Mouse (Mus musculus) urinary bladder, postnatal 4 days (tissue): ENCODE measurements around the gene Syne2.

Experiments used
- DNase-seq, 2 experiments: peaks; one replicate each; pipeline ENCODE4 v3.0.0; 2021 to 2022; ENCODE audit warnings: low spot score in 2 of 2

Syne2 gene

DNA sequence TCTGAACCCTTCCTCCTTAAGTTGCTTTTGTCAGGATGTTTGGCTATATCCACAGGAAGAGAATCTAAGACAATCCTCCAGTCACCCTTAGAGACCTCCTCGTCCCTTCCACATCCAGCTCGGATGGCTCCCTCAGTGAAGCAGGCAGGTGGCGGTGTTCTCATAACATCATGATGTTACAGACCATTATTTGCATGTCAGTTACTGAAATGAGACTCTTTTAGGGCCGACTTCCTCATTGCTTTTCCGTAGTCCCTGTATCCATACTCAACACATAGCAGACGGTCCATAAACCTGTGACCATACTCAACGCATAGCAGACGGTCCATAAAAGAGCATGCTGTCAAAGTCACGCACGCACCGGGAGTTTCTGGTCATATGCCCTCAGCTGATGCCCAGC, 106.9 kb downstream of the Syne2 start:
- DNase-seq: no peak

DNA sequence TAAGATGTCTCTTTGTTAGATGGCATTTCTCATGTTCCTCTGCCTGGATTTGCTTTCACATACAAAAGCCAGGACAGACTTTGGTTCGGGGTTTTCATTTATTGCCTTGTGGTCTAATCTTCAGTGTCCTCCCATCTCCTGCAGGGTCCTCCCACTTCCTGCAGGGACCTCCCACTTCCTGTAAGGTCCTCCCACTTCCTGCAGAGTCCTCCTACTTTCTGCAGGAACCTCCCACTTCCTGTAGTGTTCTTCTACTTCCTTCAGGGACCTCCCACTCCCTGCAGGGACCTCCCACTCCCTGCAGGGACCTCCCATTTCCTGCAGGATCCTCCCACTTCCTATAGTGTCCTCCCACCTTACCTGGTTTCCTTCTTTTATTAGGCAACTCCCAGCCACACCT, 109.7 kb downstream of the Syne2 start:
- DNase-seq: no peak

DNA sequence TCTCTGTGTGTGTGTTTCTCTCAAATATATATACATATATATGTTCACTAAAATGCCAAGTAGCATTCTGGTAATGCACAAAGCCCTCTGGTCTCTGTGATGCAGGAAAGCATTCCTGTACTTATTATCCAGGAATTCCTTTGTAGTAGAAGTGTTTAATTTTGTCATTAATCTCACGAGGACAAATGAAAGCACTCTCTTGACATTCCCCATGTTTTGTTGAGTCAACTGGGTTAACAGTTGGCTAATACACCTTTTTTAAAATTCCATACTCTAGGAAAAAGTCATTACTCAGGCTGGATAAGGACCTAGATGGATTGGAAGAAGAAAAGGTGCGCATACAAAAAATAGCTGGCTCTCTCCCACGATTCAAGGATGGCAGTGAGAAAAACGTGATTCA, 115.6 kb downstream of the Syne2 start:
- no peak for DNase-seq

DNA sequence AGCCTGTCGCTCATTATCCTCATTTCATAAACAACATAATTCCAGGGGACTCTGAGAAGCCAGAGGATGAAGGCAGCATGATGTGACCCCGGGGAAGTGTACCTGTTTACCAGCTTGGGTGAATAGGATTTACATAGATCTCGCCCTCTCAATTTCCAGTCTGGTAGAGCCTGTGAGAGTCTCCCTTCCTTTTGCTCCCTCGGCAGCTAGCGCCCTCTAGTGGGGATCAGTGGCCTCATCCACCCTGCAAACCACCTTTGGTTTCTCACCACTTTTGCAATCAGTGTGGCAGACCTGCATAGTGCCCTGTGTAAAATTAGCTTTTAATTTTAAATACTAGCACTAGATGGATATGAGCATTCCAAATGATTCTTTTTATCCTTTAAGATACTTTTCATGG, 133.4 kb downstream of the Syne2 start:
- no peak for DNase-seq

DNA sequence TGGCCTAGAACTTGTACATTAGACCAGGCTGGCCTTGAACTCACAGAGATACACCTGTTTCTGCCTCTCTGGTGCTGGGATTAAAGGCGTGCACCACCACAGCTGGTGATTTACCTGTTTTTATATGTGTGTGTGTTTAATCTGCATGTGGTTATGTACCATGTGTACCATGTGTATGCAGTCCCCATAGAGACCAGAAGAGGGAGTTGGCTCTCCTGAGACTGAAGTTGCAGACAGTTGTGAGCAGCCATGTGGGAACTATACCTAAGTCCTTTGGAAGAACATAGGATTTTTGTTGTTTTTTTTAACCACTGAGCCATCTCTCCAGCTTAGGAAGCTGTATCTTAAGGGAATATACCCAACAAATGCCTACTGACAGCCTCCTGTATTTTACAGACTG, 134.1 kb downstream of the Syne2 start:
- no peak for DNase-seq

DNA sequence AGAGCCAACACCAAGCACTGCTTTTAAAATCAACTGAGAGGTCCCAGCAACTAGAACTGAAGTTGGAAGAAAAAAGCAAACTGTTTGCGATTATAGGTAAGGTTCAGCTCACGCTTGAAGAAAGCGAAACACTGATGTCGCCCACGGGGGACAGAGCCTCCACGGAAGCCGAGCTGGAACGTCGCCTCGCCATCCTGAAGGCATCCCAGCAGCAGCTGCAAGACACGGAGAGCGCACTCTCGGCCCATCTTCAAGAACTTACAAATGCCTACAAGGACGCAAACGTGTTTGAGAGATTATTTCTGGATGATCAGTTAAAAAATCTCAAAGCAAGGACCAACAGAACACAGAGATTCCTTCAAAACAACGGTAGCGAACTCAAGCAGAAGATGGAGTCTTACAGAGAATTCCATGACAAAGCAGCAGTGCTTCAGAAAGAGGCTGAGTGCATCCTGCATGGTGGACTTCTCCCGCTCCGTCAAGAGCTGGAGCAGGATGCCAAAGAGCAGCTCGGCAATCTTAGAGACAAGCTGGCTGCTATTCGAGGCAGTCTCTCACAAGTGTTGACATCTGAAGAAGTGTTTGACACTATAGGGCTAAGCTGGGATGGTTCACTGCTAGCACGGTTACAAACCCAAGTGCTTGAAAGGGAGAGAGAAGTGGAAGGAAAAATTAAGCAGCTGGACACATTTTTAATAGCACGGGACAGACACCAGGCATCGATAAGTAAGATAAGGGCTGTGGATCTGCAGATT, 148.7 kb downstream of the Syne2 start:
- peak in 1 of 2 experiments; percentile 57 for DNase-seq

DNA sequence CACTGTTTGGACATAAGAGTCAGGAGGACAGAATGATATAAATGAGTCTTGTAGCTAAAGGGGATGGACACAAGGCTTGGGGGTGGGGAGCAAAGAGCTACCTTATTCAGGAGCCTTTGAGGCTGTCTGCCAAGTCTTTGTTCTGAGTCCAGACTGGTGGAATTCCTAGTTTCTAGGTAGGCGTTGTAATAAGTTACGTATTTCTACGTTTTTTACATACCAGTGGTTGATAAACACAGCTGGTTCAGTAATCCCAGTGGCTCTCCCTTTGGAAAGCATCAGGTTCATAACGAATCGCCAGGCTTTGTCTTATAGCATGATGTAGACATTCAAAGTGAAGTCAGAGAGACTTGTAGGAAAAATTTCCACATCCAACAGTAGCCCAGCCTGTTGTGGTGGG, 161.1 kb downstream of the Syne2 start:
- DNase-seq: no peak

DNA sequence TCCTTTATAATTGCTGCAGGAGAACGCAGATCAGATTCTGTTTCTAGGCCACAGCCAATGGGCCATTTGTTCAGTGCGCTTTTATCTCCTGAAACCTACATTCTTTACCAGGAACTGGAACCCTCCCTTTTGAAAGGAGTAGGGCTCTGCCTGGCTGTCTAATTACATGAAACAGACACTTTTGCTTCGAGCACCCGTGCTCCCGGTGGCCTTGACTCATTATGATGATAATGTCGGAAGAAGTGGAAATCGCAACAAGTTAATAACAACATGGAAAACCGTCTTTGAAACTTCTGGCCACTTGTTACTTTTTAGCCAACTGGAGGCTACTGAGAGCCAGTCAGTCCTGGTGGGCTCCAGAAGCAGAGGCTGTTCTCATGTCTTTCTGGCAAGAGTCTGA, 165.4 kb downstream of the Syne2 start:
- no peak for DNase-seq

DNA sequence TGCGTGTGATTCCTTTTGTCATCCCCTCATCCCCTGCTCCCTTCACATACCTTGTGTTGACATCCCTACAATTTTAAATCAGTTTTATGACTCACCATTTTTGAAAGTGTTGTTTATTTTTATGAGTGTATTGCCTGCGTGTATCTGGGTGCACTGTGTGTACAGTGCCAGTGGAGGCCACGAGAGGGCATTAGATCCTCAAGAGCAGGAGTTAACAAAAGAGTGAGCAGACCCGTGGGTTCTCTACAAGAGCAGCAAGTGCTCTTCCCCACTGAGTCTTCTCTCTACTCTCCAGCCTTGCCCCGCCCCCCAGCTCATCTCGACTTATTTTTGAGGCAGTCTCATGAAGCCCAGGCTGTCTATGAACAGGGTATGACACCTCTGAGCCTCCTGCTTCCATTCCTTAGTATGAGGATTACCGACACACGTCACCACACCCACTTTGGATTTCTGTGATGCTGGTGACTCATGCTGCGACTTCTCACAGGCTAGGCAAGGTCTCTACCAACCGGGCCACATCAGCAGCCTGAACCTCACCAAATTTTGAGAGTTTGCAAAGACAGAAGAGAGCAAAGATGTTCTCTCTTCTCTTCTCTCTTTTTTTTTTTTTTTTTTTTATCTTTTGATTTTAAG, 174.4 kb downstream of the Syne2 start:
- no peak for DNase-seq

DNA sequence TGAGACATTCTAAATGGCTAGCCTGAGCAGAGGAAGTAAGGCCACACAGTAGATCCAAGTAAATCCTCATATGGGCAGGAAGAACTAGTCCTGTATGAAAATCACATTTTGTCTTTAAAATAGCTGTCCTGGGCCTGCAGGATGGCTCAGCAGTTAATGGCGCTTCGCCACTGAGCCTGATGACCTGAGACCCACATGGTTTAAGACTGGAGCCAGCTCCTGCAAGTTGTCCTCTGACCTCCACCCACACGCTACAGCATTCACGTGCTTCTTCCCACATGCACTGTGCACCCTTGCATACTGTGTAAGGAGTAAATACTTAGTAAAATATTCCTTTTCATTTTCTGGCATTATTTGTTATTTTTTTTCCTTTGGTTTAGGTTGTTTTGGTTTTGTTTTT, 175.0 kb downstream of the Syne2 start:
- DNase-seq: no peak

DNA sequence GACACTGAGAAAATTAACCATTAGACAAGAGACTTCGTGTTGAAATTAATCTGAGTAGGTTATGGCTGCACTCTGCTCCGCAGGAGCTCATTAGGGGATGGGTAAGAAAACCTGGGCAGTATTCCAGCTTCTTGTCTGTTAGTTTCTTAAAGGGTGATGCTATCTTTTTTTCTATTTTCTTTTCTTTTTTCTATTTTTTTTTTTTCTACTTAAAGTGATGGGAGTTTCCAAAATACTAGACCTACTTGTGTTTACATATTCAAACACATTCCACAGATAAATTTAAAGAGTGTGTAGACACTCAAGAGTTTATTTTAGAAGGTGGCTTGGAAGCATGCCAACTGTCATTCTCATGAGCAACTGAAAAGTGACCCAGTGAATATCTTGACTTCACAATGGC, 177.2 kb downstream of the Syne2 start:
- no peak for DNase-seq

DNA sequence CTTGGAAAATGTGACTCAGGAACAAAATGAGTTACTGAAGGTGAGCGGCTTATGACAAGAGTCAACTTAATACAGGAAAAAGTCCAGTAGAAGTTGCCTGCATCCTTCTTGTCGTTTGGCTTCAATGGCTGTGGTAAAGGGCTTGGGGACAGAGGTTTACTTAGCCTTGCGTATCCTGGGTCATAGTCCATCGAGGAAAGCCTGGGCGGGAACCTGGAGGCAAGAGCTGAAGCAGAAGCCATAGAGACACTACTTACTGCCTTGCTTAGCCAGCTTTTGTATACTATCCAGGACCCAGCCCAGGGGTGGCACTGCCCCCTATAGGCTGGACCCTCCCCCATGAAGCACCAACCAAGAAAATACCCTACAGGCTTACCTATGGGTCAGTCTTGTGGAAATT, 179.6 kb downstream of the Syne2 start:
- DNase-seq: no peak

DNA sequence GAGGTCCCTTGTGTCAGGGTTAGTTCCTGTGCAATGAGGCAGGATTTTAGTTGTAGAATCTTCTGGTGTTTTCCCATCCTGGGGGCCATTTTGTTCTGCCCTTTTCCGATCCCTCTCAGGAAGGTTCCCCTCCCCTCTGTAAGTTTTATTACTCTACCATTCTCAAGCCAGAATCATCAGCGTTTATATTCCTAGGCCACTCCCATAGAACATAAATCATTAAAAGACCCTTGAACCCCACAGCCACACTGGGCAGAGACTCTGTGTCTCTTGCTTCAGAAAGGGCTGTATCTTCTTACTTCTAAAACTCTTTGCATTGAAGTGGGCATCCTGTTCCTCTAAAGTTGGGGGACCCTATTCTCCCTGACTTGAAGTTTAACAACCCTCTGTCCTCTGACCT, 180.5 kb downstream of the Syne2 start:
- no peak for DNase-seq

DNA sequence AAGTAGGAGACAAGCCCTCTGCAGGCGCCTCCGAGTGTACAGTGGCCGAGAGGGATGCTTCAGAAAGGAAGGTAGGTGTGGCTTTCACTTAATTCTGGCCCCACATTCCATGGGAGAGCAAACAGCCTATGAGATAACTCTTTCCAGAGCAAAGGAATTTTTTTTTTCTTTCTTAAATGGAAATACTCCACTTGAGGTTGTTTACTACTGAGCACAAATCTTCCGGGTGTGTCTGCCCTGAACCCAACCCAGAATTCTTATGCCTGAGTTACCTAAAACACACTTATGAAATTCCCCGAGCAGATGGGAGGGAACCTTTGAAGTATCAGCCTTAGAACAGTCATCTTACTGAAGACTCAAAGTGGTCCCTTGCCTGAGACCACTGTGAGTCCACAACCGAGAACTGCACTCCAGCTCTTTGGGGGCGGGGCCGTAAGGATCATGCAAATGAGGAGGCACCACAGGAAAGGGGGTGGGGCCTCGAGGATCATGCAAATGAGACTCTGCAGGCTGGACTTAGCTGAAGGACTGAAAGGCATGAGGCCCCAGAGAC, 186.8 kb downstream of the Syne2 start:
- peak; percentile 40 to 67 for DNase-seq

DNA sequence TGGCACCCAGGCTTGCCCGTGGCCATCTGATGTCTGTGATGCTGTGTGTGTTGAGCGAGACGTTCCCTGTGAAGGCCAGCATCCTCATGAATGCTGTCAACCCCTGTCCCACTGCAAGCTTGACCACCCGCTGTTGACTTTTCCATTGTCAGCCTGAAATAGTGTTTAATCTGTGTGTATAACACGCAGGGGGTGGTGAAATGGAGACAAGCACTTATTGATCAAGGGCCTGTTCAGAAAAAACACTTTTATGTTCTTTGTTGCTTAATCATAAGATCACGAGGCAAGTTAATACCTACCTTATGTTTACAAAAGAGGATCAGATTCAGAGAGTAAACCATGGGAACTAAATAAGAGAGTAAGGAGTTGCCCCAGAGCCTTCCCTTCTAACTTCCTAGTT, 191.1 kb downstream of the Syne2 start:
- no peak for DNase-seq

DNA sequence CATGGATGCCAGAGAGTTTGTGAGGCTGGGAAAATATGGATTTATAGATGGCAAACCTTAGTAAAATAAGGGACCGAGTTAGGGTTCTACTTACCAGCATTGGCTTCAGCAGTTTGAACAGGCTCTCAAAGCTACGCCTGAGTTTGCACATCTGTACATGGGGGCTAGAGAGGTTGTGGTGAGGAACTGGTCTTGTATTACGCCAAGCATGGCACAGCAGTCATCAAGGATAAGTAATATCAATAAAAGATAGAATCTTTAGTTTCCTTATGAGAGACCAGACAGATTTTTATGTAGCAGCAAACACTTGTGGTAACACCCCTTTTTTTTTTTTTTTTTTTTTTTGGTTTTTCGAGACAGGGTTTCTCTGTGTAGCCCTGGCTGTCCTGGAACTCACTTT, 194.9 kb downstream of the Syne2 start:
- no peak for DNase-seq

DNA sequence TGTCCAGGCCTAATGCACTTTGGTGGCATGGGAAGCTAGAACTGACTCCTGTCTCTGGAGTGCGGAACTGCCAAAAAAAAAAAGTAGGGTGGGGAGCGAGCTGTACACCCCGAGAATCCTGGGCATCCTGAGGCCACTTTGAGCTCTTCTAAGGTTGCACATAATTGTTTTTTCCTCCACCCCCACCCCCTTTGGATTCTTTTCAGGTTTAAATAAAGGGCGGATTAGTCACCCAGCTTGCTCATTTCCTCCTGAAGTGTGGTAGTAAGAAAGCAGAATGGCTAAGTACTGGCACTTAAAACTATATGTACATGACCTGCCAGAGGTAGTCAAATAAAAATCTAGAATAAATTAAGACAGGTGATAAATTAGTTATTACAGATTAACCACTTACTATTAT, 195.5 kb downstream of the Syne2 start:
- no peak for DNase-seq

DNA sequence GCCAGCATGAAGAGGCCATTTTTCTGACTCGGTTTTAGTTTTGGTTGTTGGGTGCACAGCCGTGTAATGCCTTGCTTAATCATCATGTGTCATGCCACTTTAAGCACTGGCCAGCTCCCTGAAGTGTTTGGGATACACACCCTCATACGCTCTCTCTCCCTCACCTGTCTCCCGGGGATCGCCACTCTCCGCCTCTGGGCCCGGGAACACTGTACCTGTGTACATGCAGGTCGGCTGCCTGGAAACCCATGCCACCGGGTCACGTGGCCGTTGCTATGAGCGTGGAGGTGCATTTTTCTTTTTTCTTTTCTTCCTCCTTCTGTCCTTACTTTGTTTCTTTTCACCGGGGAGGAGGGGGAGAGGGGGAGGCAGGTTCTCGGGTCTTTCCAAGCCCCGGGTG, 197.1 kb downstream of the Syne2 start:
- no peak for DNase-seq

DNA sequence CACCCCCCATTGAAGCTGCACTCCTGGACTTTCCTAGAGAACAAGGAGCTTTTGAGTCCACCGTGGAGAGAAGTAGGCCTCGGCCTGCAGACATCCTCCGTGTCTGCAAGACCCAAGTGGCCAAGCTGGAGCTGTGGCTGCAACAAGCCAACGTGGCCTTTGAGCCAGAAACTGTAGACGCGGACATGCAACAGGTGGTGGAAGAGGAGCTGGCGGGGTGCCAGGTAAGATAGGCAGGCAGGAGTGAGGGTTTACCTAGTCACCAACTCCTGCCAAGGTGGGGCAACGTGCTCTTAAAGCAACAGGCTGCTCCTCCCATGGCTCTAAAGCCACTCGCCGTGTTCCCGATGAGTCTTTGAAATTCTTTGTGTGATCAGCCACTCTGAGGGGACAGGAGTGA, 197.6 kb downstream of the Syne2 start:
- DNase-seq: peak; percentile 45 to 63

DNA sequence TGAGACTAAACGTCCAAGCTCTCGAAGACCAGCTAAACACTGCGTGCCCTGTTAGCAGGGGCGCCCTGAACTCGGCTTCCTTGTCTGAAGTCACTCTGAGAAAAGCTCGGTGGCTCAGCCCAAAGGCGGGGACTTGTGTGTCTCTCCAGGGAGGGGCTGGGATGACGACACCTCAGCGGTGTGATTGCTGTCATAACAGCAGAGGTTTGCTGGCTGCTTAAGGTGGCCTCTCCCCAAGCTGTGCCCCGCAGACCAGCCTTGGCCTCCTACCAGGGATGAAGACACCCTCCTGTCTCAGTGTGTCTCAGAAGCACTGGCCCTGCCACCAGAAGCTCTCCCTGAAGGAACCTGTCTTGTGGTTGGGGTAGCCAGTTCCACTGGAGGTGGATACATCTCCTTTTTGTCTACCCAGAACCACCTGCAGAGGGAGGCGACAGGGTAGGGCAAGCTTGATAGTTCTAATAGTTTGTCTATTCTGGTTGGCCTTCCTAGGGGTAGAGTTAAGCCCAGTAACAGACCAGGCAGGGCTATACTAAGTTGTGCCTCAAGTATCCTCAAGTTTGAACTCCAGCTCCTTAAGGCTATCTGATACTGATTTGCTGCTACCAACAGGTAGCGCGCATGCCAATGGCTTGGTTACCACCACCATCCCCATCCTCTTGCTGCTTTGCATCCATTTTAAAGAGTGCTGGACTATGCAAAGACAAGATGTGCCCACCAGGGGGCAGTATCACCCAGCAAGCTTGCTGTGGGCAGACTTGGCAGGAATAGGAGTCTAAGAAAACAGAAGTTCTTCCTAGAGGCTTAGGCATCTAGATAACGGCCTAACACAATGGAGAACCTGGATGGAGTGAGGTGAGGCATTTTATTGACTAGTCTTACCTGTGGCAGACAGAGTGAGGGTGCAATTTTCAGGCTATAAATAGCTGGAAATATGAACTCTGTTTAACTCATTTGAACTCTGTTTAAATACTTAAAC, 198.5 kb downstream of the Syne2 start:
- DNase-seq: peak; percentile 34 to 72

DNA sequence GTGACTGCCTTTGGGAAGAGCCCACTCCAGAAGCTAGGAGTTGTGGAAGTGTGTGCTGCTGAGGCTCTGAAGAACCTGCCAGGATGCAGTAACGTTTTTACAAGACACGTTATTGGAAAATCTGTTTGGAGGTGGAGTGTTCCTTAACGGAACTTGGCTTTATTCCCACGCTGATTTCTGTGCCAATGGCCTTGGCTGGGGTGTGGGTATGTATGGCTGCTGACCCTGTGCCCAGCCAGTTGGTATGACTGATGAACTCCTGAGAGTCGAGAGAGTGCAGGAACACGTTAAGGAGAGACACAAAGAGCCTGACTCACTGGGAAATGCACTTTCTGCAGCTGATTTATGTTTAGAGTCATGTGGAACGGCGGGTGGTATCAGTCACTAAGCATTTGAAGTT, 200.7 kb downstream of the Syne2 start:
- DNase-seq: no peak

DNA sequence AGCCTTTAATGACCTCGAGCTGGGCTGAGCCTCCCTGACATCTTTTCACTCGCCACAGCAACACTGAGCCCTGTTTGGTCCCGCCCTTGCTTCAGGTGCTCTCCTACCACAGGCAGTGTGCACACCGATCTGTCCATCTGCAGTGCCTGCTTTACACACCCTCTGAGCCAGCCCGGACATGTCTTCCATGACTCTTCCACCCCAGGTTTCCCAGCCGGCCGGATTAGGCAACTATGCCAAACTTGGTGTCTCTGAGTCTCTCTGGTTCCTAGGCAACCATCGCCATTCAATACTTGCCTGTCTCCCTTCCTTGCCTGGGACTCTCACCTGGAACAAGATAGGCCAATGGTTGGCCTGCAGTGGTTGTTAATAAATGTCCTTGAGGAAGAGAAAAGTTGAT, 224.4 kb downstream of the Syne2 start:
- DNase-seq: no peak
